Mouse (Mus musculus) heart, postnatal 25 days (tissue): ENCODE measurements around the gene Arsg. TPM values are rescaled to one million over a fixed set of nuclear protein-coding genes. Genes with fewer than 3 reads are reported as not detected.
"Not testable (repeated sequence)": the region's sequence is repeated elsewhere in the genome, so short reads cannot be mapped to it uniquely, and the experiment has no call there.

Experiments used
- DNase-seq: peaks from one replicate; pipeline ENCODE4 v3.0.0; 2022; ENCODE audit warnings: low spot score
- intact Hi-C: fragments of 180-260 bp; cut with DNase I; formaldehyde crosslinking; loops from one replicate; pipeline ENCODE4 v1.15.1; 2025
- microRNA-seq: library from miRNA; unstranded; fragments of <30 nt; microRNA quantifications from one replicate; pipeline ENCODE4 v1.2.0, GENCODE M21; 2022
- total RNA-seq, 2 experiments: library from RNA; stranded (reverse); gene quantifications; 2 replicates each; pipeline ENCODE4 v1.2.3; 2021

Arsg gene
- total RNA-seq, 2 experiments from 2014 or later: 1.3 to 1.9 TPM

DNA sequence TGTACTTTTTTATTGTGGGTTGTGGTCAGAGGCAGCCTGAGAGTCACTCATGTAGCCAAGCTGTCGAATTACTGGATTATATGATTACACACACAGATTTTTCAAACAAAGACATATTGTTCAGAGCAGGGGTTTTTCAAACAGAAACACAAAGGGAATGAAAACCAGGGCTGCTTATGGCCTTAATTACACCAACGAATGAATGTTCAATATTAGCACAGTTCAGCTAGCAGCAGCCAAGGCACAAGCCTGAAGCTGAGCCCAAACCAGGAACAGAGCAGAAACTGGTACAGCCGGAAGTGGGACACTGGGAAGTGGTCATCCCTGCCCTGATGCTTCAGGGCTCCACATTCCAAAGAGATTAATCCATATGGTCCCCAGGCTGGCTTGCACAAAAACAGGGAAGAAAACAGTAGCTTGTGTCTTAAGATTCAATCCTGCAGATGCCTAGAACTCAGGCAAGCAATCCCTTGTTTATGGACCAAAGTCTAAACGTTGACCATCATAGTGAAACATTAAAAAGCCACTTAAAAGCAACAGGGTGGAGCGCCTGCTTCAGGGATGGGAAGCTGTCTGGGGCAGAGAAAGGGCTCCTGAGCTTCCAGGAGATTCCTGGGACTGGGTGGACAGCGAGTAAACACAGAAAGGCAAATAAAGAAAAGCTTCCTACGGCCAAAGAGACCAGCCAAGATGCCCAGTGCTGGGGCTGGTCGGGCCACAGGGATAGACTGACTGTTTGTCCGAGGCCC, 137.0 kb downstream of the Arsg start:
- intact Hi-C loops: loop anchor here (10.0 kb wide), 1 partner anchor 165 kb away; no protein-coding TSS in a partner anchor
- no peak for DNase-seq

DNA sequence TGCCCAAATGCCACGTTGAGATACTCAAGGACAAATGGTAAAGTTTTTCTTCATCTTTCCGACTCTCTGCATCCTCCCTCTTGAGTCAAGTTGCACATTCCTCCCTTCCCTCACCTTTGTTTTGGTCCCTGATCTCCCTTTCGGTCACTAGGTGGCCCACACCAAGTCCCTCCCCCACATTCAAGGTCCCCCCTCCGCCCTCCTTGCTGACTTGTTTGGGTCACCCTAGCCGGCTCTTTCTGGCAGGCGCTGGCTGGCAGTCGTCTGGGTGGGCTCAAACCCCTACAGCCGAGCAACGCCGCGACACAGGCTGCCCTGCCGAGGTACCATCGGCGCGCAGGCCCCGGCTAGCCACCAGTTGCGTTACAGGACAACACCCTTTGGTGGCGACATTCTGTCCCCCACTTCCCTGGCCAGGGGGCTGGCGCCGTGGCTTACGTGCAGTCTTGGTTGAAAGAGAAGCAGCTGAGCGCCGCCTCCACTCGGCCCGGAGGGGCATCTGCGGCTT, 137.7 kb downstream of the Arsg start:
- intact Hi-C loops: loop anchor here (10.0 kb wide), 1 partner anchor 166 kb away; no protein-coding TSS in a partner anchor
- no peak for DNase-seq

DNA sequence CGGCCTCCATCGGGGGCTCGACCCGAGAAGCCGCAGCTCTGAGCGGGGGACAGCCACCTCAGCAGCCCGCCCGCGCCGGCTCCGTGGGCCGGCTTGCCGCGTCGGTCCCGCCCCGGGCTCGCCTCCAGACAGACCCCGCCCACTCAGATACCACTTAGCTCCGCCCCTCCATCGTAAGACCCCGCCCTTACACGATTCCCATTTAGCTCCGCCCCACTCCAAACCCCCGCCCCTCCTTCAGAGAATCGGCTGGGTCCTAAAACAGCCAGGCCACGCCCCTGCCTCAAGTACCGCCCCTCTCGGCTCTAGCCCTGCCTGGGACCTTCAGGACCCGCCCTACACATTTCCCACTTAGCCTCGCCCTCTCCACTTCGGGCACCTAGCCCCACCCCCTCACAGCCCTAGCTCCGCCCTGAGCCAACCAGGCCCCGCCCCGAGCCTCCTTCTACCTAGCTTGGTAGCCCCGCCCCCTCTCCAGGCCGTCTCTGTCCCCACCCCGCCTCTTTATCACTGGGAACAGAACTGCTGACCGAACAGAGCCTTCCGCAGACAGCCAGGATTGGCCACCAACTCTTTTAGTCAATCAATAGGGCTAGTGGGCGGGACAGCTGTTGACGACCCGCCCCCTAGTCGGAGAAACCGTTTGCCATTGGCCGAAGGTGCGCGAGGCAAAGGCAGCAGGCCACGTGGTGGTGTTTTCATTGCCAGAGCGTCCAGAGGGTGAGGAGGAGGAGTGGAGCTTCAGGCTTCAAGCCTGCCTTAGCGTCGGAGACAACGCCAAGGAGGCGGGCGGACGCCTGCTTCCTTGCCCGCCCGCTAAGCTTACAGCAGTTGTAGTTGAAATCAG, 138.4 kb downstream of the Arsg start, which contains the start of gene Wipi1:
Wipi1 (minus strand) TSS at position 665 of the 847 bp plus-strand sequence.
- DNase-seq: peak; percentile 99
- intact Hi-C loops: loop anchor here (10.0 kb wide), 1 partner anchor 167 kb away; no protein-coding TSS in a partner anchor

DNA sequence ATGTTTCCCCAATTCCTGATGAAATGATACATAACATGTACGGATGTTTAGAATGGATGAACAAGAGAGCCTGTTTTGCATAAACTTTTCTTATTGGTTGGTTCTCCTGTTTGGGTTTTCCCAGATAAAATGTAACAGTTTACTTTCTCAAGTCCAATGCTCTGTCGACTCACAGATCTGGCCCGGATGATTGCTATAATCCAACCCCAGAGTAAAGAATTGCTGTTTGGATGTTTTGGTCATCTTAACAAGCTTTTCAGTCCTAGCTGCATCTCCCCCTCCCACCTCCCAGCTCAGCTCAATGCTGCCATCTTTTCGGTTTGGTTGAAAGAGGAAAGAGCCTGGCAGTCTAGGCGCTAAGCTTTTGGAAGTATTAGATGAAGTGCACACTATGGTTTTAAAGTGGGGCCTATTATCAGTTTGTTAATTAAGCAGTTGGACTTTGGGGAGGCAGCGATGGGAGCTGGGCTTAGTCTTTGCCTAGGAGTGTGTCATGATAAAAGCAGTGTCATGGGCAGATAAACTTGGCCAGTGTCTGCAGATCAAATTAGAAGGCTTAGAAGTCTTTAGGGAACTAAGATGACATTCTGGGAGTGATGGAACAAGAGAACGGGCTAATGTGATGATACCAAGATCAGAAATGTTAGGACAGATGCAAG, 139.8 kb downstream of the Arsg start:
- intact Hi-C loops: loop anchor here (10.0 kb wide), 1 partner anchor 168 kb away; no protein-coding TSS in a partner anchor
- no peak for DNase-seq

DNA sequence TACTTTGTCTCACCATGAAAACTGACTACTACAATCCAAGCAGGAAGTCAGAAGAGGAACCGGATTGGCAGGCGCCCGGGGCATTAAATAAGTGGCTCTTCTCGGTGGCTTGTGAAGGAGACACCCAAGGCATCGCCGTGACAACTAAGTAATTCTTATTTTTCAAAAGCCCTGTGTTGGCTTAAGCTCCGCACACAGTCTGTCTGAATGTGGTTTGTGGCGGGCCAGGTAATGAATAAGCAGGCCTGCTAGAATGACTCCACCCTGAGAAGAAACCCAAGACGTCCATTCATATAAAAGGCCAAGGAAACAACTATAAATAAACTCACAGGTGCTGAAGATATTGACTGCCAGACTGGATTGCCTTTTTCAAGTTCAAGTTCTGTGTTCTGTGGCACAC, 142.1 kb downstream of the Arsg start:
- no peak for DNase-seq
- intact Hi-C loops: loop anchor here (10.0 kb wide), 1 partner anchor 170 kb away; no protein-coding TSS in a partner anchor

DNA sequence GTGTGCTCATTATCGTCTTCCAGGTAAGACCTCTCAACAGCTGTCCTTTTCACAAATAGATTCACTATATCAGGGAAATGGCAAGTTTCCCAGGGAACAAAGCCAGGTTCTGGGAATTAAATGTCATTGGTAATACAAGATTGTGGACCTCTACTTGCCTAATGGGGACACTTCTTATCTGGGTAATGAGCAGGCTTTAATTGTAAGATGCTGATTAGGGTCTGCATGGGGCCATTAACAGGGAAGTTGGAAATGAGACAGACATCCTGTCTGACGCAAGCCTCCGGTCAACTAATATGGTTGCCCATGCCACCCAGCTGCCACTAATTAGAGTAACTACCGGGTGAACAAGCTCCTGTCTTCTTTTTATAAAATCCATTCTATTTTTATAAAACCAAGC, 143.2 kb downstream of the Arsg start:
- no peak for DNase-seq
- intact Hi-C loops: loop anchor here (10.0 kb wide), 1 partner anchor 172 kb away; no protein-coding TSS in a partner anchor

DNA sequence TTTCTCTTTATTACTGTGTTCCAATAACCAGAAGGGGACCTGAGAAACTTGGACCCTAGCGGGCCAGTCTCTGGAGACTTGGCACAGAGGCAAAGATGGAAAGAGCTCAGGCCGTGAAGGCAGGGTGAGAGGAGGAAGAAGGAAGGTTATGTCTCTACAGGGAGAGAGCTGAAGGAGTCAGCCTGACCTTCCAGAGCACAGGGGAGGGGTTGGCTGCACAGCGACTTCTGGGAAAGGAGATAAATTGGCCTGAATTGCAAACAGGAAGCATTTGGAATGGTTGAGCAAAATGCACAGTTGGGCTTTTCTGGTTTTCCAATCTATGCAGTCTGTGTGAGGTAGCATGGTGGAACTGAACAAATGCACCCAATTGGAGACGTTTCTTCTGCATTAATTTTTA, 143.6 kb downstream of the Arsg start:
- no peak for DNase-seq
- intact Hi-C loops: loop anchor here (10.0 kb wide), 1 partner anchor 172 kb away; no protein-coding TSS in a partner anchor

DNA sequence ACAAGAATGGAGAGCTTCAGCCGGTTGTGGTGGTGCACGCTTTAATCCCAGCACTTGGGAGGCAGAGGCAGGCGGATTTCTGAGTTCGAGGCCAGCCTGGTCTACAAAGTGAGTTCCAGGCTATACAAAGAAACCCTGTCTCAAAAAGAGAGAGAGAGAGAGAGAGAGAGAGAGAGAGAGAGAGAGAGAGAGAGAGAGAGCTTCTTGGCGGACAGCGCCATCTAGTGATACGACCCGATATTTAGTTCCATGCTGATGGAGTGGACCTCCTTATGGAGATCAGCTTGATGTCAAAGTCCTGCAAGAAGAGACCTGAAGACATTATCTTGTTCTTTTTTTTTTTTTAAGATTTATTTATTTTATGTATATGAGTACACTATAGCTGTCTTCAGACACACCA, 145.9 kb downstream of the Arsg start:
- DNase-seq: not testable (repeated sequence)
- intact Hi-C loops: loop anchor here (10.0 kb wide), 1 partner anchor 174 kb away; no protein-coding TSS in a partner anchor

DNA sequence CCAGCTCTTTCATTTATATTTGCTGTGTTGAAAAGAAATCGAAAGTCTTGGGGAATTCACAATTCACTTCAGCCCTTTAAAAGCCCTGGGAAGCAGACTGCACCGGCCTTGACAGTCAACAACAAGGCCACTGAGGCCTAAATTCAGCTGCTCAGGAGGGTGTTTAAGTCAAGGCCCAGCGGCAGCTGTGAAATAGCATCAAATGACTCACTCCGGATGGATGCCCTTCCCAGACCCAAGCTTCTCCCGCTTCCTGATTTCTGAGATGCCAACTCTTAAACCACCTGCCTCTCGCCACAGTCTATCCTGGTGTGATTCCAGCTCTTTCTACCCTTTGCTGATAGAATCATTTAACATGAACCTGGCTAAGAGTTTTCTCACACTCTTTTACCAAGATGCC, 147.2 kb downstream of the Arsg start:
- intact Hi-C loops: loop anchor here (2.0 kb wide), 2 partner anchors 34 to 240 kb away; no protein-coding TSS in a partner anchor
- no peak for DNase-seq

DNA sequence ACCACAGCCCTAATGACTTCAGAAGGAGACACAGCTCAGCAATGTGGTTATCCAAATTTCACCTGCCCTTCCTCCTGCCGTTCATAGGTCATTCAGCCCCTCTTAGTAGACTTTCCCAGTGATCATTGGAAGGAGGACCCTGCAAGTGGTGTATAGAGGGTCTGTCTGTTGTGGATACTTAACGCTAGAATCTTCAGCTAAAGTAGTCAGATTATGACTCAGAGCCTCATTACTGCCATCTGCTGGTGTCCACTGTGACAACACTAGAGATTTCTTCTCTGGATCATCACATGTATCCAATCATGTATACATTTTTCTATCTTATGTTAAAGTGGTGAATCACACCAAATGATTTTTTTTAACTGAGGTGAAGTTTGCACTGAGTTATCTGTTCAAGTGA, 148.0 kb downstream of the Arsg start:
- intact Hi-C loops: loop anchor here (2.0 kb wide), 2 partner anchors 34 to 240 kb away; no protein-coding TSS in a partner anchor
- no peak for DNase-seq

DNA sequence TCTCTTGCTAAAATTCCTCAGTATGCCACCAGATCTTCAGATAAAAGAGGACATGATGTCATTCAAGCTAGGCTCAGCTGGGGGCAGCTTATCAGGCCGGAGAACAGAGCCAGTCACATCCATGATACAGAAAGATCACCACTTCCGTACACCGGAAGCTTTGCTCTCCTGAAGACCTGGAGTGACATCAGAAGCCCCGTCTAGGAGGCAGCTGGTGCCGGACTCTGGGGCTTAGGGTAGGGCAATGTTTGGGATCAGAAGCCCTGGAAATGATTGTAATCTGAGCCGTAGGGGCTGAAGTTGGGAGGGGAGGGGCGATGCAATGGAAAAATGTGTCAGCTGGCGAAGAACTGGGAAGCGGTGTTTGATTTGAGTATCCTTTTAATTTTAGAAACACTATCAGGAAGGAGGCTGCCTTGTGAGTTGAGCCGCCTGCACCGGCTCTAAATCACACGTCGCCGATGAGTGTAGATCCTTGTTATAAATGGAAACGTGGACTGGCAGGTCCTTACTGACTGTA, 149.4 kb downstream of the Arsg start:
- intact Hi-C loops: no loop called here
- no peak for DNase-seq

Small RNAs within 50 kb of the gene (microRNA-seq; reads per million reads assigned to microRNA genes)
- not detected for gene Gm25540

Other genes with a start within 250 kb of the Arsg start
- gene Rgs9, start 175.2 kb upstream of the Arsg start, total RNA-seq: under 1 TPM; 0.10 to 0.14 TPM
- gene Gna13, start 110.5 kb upstream of the Arsg start, total RNA-seq: 10 to 100 TPM; 30.3 to 30.6 TPM
- gene 9930022D16Rik, start 59.5 kb upstream of the Arsg start, total RNA-seq: not detected
- 10 to 100 TPM; 51.4 to 60.5 TPM for gene Amz2, start 47.4 kb upstream of the Arsg start, total RNA-seq
- 1 to 10 TPM; 7.7 to 8.8 TPM for gene Slc16a6, start 224 bp downstream of the Arsg start, total RNA-seq
- 100 to 1,000 TPM; 105 to 107 TPM for gene Wipi1, start 138.6 kb downstream of the Arsg start, total RNA-seq
- gene Prkar1a, start 176.0 kb downstream of the Arsg start, total RNA-seq: 100 to 1,000 TPM; 330 to 341 TPM
- 1 to 10 TPM; 4.3 to 4.9 TPM for gene Fam20a, start 248.9 kb downstream of the Arsg start, total RNA-seq